Mouse (Mus musculus): Measurements from ENCODE around the gene Frmd4a.
A peak's percentile ranks its signal among the peaks of the same experiment; 100 is the strongest.

Gene Frmd4a

DNA sequence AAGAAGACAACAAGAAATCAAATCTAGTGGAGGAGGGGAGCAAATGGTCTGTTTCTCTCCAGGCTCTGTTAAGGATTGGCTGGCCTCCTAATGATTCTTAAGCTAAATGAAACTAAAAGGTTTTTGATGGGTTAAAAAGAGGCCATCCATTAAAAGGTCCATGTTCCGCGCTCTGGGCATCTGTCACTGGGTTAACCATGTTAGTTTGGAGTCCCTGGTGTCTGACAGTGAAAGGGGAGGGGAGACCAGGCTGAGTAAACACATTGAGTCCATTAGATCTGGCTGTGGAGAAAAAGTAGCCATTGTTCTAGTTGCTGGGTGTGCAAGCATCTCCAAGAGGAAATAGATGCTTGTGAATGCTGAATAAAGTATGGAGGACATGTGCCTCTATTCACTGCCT lies 534.3 kb downstream of the Frmd4a start:
- DNase-seq (ENCODE audit: extremely low read depth, low read depth) = no peak

DNA sequence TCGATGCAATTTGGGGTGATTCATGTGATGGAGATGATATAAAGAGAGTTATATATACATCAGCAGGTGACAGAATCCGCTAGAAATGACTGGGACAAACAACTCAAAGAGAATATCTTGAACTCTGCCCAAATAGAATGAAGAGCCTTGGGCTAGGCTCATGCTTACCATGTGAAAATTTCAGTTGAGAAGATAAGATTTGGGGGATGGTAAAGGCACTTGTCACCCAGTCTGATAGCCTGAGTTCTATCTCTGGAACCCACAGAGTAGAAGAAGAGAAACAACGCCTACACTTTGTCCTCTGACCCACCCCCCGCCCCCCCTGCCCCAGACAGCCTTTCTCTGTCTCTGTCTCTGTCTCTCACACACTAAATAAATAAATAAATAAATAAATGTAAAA lies 535.0 kb downstream of the Frmd4a start:
- DNase-seq (ENCODE audit: extremely low read depth, low read depth) = no peak

DNA sequence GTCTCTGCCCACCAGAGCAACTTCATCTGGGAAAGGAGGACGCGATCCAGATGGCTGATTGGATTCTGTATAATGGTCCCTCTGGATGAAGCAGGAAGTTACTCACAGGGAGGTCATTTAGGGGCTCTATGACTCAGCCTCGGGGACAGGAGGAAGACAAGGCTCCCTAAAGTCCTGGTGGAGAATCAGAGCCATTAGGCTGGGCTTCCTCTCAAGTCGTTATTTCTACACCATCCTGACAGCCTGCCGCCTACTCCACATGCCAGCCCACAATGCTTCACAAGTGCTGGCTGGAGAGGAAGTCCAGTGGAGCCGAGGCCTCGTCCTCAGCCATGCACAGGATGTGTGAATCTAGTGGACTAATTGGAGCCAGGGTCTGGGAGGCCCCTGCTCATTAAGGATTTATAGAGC lies 537.7 kb downstream of the Frmd4a start:
- DNase-seq (ENCODE audit: extremely low read depth, low read depth) = no peak

DNA sequence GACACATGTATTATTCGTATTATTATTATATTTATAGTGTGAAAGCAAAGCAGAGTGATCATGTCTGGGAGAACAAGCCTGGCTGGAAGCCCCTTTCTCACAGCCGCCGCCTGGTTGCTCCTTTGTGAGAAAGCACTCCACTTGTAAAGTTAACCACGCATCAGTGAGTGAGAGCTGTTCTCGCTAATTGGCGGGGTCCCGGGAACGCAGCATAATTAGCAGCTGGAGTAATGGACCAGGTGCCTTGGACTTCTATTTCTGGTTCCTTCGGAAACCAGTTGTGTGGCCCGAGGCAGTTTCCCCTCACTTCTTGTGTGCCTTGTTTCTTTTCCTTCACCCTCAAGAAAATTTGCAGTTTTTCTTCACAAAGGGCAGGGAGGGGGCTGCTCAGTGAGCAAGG lies 538.7 kb downstream of the Frmd4a start:
- no peak for DNase-seq (ENCODE audit: extremely low read depth, low read depth)

DNA sequence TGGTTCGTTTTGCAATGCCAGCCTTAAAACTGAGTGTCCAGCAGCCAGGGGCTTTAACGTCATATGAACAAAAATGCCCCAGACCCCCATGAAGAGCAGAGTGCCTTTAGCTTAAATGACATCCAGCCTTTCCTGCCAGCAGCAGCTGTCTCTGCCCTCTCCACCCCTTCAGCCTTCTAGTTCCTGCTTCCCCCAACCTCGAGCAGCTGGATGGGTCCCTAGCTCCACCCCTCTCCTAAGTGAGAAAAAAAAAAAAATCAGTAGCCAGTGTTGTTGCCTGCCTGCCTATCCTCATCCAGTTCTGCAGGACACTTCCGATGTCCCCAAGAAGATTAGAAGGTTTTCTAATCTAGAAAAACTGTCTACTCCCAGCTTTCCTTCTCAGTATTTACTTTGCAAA lies 539.5 kb downstream of the Frmd4a start:
- peak; percentile 47 for DNase-seq (ENCODE audit: extremely low read depth, low read depth)

DNA sequence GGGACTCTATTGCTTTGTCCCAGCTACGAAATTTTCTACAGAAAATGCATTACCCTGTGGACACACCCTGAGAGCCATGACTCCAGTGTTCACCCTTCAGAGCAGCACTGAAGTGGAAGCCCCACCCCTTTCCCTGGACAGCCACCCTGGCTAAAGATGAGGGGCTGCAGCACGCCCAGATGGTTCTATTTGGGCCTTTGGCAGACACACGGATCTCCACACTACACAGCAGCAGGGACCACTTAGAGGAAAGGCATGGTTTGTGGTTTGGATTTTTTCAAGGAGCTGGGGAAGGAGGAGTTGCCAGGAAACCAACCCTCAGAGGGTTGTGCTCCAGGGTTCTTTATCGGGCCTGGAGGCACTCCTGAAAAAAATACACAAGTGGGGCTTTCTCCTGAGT lies 539.9 kb downstream of the Frmd4a start:
- DNase-seq (ENCODE audit: extremely low read depth, low read depth) = peak; percentile 14

DNA sequence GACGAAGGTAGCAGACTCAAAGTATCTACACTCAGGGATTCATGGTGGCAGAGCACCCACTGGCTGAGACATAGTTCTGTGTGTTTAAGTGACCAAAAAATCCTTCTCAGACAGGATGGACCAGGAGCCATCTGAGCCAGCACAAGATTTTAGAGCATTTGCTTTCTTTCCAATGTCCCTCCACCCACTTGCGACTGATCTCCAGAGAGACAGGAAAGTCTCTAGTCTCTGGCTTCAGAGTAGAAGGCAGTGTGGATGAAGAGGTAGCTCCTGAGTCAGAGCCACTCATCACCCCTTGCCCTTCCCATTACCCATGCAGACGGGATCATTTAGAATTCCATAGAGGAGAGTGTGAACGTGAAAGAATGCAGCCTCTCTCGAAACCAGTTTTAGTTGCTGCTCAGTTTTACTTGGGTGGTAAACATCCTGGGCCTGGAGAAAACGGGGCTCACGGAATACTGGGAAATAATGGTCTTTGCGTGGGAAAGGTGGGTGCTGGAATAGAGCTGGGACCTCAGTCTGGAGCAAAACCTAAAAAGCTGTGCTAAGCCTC lies 541.2 kb downstream of the Frmd4a start:
- DNase-seq (ENCODE audit: extremely low read depth, low read depth) = no peak

DNA sequence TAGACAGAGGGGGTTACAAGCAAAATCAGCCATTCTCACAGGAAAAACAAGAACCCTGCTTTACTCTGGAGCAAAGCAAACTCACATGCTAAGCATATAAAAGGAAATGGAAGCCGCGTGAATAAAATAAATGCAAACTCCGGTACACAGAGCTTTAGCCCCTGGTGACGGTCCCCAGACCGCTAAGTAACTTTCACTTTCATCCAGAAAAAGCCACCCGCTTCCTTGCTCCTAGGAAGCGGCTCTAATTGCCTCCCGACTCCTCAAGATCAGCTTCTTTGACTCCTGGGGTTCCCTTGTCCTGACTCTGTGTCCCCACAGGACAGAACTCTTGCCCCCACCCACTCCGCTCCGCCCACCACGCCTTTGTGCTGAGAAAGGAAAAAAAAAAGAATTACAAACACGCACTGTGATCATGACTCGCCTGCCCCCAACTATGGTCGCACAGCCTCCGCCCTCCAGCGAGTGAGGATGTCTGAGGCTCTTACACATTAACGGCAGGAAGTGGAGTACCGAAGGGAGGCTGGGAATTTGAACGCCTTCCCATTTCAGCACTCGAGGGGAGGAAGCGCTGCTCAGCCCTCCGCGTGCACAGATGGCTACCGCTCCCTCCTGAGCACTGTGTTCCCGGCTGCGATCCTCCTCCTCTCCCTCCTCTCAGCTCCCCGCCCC lies 541.8 kb downstream of the Frmd4a start:
- peak; percentile 74 for DNase-seq (ENCODE audit: extremely low read depth, low read depth)

DNA sequence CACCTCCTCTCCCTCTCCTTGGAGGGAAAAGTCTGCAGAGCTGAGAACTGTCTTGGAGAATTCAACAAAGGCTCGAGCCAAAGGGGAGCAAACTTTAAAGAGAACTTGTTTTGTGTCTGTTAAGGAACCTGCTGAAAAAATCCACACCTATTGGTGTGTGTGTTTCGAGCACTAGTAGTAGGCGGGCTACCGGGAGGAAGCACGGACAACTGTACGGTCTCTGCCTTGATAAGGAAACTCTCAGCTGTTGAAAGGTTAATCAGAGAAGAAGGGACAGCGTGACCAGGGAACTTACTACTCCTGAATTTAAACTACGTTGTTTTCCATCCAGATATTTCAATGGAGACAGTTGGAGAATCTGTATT lies 542.3 kb downstream of the Frmd4a start:
- peak; percentile 68 for DNase-seq (ENCODE audit: extremely low read depth, low read depth)

DNA sequence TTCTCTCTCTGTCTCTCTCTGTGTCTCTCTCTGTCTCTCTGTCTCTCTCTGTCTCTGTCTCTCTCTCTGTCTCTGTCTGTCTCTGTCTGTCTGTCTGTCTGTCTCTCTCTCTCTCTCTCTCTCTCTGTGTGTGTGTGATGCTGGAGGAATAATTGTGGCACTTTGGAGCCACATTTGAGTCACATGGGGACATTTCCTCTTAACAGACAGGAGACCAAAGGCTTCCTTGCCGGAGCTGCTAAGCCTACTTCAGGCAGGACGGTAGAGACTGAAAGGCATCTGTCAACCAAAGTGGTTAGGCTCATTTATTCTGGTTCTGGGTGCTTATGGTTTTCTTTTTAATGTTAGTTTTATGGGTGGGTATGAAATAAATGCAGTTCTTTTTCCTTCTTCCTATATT lies 543.0 kb downstream of the Frmd4a start:
- peak; percentile 33 for DNase-seq (ENCODE audit: extremely low read depth, low read depth)

DNA sequence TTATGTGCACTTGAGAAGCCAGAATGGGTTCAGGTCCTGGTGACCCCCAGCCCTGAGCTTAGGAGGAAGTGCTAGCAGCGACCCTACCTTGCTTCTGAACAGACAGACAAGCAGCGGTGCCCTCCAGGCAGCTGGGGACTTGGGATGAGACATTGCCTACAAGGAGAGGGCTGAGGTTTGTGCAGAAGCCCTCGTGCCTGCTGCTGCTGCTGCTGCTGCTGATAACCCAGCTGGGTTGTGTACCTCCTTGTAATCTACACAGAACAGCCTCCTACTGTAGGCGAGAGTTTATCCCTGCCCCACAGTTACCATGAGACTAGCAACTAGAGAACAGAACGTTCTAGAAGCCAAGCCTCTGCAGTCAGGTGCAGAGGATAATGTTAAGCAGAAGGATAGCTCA lies 543.7 kb downstream of the Frmd4a start:
- DNase-seq (ENCODE audit: extremely low read depth, low read depth) = peak; percentile 93

DNA sequence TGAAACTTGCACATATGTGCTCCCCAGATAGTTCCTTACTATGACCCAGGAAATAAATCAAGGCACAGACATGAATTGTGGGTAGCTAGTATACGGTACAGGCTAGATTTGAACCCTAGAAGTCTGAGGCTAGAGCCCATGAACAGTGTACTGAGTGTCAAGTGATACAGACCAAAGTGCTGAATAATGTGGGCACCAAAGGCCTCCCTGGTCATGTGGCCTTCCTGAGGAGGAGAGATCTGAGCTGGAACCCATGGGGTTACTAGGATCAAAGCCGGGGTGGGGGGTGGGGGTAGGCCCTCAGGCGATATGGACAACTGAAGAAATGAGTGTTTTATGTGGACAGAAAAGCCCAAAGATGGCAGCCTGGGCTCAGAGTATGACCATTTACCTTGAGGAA lies 544.9 kb downstream of the Frmd4a start:
- no peak for DNase-seq (ENCODE audit: extremely low read depth, low read depth)

DNA sequence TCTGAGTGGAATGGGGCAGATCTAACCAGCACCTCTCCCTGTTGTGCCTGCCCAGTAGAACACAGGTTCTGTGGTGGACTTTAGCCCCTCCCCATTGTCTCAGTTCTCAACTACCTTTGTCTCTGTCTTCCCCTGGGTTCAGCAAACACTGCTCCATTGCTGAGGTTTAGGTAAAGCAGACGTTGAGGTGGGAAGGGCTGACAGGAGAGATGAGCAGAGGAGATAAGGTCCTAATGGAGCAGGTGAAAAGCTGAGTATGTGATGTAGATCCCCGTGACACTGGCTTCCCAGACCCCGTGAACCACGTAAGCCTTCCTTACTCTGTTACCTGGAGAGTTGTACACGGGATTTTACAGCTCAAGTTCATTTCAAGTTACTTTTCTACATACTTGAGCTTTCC lies 545.3 kb downstream of the Frmd4a start:
- DNase-seq (ENCODE audit: extremely low read depth, low read depth) = no peak

DNA sequence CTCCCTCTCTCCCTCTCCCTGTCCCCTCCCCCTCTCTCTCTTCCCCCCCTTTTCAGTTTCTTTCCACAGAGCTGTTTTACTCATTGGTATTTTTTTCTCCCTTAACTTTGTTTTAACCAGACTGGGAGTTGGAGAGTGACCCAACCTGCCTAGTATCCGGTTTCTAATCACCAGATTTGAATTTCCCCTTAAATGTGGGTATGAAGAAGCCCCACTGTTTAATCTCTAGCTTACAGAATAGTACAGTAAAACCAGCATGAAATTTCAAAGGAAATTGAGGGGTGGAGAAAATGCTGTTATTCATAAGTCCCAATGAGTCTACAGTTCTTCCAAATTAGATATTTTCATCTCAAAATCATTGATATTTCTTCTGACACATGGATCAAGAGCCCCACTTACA lies 545.8 kb downstream of the Frmd4a start:
- peak; percentile 58 for DNase-seq (ENCODE audit: extremely low read depth, low read depth)

DNA sequence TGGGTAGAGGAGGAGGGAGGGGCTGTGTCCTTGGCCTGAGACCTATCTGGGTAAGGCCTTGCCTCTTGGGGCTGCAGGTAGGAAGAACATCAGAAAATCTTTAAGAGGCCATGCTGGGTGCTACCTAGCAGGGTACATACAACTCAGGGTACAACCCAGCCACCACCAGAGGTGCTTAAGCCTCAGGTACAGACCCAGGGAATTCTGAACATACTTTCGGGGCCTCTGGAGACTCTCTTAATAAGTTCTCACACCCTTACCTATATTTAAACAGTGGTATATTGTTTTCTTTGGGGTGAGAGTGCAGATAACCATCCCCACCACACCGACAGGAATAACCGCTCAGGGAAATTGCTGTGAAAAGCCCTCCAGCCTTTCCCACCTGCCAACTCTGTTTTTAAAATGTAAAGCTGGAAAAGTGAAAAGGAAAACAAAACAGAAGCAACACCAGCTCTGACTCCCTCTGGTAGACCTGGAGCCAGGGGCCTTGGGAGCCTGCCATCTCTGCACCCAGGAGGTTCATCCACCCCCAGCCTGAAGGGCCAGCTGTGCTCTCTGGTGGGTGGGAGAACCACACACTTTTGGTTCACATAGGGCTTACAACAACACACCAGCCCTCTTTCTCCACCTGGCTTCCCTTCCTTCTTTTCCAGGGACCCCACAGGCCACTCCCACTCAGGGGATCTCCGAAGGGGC lies 548.9 kb downstream of the Frmd4a start:
- DNase-seq (ENCODE audit: extremely low read depth, low read depth) = no peak

DNA sequence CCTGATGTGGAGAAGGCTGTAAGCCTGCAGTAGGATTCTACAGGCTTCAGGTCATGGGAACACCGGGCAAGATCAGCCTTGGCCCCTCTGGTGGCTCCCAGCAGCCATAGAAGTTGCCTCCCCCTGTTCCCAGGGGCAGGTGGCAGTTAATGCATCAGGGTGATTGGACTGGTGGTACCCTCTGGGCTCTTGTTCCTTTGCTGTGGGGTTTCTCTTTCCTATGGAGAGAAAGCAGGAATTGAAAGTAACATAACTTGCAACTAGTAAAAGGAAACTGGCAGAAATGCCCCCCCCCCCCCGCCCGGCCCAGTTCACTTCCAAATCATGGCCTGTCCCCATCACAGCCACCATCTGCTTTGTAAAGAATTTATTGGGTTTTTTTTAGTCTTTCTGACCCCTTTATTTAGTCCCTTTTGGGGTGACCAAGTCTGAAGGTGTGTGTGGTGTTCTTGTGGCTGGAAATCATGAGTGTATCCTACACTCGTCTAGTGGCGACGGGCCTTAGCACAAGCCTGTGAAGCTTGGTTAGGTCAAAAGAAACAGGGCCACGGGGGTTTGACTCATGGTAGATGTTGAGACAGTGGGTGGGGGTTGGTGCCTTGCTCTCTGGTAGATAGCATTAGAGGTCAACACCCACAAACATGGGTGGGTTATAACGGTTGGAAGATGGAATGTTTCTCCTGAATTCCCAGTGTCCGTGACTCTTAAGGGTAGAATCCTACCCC lies 549.6 kb downstream of the Frmd4a start:
- no peak for DNase-seq (ENCODE audit: extremely low read depth, low read depth)

DNA sequence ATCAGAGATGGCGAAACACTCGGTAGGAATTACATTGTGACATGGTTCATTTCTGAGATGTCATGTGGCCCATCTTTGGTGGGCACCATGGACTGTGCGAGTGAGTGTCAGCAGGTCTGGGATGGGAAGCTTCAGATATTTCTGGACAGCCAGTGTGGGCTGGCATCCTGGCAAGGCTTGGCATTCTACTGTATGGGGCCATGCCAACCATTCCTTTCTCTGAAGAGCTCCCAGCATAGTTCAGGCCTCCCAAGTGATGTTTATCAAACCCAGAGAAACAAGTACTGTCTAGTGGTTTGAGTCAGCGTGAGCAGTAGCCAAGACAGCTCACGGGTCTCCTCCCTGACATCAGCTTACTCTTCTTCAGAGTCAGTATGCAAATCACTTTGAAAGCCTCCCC lies 551.5 kb downstream of the Frmd4a start:
- no peak for DNase-seq (ENCODE audit: extremely low read depth, low read depth)

DNA sequence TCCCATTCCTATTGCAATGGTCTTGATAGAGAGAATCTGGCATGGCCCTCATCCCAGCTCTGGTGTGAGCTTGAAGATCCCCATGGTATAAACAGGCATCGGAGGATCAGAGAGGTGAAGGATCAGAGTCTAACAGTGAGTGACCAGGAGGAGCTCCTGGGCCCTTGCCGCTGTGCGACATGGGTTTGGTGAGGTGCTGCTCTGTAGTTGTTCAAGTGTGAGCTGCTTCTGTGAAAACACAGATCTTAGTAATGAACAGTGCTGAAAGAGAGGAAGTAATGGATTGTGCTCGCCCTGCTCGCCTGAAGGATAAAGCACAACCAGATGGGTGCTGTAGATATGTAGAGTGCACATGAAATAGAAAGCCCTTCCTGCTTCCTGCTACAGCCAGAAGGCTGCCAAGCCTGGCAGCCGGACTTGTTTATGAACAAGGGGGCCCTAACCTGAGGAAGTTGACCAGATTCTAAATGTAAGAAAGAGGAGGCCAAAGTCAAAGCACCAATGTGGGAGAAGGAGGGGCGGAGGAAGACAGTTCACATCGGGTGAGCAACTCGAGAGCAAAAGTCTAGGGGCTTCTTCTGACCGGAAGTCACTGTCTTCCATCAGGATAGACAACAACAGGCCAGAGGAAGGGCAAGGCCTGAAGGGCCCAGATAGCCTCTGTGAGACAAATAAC lies 552.8 kb downstream of the Frmd4a start:
- peak; percentile 86 for DNase-seq (ENCODE audit: extremely low read depth, low read depth)

DNA sequence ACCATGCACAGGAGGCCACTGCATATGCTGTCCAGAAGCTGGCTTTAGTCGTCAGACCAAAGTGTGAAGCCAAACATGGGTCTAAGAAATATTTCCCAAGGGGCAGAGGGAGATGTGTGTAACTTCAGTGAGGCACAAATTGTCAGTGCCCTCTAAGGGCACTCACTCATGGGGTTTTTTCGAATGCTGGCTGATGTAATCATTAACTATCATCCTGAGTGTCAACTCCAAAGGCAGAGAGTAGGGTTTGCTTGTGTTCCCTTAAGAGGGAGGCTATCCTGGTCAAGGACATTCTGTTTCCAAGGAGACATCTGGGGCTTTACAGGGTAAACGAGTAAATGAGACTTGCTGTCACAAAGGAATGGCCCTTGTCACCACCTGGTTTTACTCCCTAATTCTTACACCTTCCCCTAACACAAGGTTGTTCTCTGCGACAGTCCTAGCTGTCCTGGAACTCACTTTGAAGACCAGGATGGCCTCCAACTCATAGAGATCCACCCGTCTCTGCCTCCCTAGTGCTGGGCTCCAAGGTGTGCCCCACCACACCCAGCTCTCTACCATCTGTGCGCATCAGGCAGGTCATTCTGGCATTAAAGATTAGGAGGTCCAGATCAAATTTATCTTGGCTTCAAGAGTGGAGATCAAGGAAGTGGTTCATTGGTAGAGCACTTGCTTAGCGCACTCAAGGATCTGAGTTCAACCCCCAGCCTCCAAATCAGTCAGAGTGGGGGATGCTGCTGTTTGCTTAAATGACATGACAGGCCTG lies 555.2 kb downstream of the Frmd4a start:
- DNase-seq (ENCODE audit: extremely low read depth, low read depth) = no peak

DNA sequence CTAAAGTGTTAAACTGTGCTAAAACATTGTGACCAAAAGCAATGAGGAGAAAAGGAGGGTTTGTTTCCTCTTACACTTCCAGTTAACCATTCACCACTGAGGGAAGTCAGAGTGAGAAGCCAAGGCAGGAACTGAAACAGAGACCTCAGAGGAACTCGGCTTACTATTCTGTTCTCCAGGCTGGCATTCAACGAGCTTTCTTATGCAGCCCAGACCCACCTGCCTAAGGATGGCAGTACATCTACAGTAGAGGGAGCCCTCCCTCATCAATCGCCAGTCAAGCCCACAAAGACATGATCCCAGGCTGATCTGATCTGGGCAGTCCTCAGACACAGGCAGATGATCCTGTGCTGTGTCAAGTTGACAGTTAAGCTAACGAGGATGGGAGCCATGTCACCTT lies 555.9 kb downstream of the Frmd4a start:
- DNase-seq (ENCODE audit: extremely low read depth, low read depth) = no peak

DNA sequence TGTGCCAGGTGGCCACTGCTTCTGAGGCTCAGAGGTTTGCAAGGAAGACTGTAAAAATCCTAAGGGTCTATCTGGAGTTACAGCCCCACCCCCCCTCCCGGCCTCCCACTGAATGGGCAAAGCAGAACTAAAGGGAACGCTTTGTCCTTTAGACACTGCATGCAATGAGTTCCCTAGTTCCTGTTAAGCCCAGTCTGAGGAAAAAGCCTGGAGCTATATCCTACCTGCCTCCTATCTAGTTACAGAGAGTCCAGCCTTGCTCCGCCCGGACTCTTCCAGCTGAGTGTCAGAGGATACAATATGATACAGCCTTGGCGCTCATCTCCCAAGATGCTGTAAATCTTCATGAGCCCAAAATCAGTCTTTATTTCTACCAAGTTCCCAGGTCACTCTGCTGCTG lies 556.7 kb downstream of the Frmd4a start:
- no peak for DNase-seq (ENCODE audit: extremely low read depth, low read depth)

Data from MEL-GATA-1-ER (cell line).